Mouse (Mus musculus) left cerebral cortex, postnatal 4 days (tissue): Measurements from ENCODE around the gene Rabep1. TPM values are rescaled to one million over a fixed set of nuclear protein-coding genes. Genes with fewer than 3 reads are reported as not detected.

Experiments
- DNase-seq: peaks from one replicate; pipeline ENCODE4 v3.0.0-alpha.2; 2022
- intact Hi-C: fragments of 180-260 bp; cut with DNase I; formaldehyde crosslinking; loops from one replicate; pipeline ENCODE4 v1.15.1; 2025
- total RNA-seq, 2 experiments: library from RNA; stranded (reverse); gene quantifications; 2 replicates each; pipeline ENCODE4 v1.2.3; 2021

Gene Rabep1
- 100 to 1,000 TPM; 126 TPM for total RNA-seq

- intact Hi-C loops = no loop called here
- DNase-seq = peak; percentile 99
These were observed at the start of gene Rabep1 for GRCm38 (mm10) chr11:70844559-70845456. Gene Rabep1, plus strand, starts transcription at chr11:70844778.

DNA sequence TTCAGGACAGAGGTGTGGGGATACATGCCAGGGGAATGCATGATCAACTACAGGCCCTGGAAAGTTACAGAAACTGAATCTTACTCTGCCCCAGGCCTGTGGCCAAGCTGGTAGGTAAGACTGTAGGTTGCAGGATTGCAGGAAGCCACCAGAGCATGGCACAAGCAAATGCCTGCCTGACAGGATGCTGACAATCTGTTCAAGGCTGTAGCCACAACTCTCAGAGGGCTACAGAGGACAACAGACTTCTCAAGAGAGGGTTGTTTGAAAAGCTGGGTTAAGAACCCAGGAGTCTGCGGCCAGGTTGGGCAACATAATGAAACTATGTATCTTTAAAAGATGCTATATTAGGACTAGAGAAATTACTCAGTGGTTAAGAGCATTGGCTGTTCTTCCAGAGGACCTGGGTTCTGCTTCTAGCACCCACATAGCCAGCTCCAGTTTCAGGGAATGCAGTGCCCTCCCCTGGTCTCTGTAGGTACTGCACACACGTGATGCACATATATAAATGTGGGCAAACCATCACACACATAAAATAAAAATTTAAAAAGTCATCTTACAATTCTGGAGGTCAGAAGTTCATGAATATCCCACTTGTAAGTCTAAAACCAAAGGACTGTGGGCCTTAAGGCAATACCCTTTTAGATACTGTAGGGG lies 42.2 kb upstream of the Rabep1 start:
- DNase-seq = no peak

GRCm38 (mm10) chr11:70802865-70803261 lies 41.7 kb upstream of the Rabep1 start:
- DNase-seq = no peak
- intact Hi-C loops = no loop called here

More for the DNA sequence above, 42.2 kb upstream of the Rabep1 start:
- intact Hi-C loops = no loop called here

DNA sequence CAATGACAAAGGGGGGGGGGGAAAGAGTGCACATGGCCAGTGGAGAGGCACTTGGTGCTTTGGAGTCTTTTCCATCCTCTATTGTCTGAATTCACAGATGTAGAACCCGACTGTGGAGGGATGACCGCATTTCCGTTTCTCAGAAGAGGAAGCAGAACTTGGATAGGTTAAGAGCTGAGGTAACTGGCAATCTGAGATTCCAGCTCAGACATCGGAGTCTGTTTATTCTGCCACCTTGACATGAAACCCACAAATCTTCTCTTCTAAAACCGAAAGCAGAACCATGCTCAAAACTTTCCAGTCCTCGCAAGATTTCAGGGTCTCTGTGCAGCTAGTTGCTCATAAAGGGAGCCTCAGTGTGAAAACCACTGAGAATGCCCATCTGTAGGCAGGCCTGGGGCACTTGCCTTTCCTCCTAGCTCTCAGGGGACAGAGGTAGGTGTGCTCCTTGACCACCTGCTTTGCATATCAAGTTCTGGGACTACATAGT lies 40.8 kb upstream of the Rabep1 start:
- intact Hi-C loops = no loop called here
- no peak for DNase-seq

DNA sequence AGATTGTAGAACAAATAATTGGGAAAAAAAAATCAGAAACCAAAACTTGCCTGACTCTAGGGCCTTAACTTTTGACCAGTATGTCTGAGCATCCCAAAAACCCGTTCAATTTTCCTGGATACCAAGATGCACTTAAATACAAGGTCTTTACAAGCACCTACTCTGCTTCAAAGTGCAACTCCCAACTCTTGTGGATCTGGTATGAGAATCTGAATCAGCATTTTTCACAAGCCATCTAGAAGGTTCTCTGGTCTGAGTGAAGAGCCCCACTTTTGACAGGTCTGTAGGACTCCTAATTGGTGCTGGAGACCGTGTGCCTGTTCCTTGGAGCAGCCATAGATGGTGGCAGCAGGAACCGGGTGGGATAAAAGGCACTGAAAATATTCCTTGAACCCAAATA lies 40.2 kb upstream of the Rabep1 start:
- DNase-seq = no peak
- intact Hi-C loops = no loop called here

DNA sequence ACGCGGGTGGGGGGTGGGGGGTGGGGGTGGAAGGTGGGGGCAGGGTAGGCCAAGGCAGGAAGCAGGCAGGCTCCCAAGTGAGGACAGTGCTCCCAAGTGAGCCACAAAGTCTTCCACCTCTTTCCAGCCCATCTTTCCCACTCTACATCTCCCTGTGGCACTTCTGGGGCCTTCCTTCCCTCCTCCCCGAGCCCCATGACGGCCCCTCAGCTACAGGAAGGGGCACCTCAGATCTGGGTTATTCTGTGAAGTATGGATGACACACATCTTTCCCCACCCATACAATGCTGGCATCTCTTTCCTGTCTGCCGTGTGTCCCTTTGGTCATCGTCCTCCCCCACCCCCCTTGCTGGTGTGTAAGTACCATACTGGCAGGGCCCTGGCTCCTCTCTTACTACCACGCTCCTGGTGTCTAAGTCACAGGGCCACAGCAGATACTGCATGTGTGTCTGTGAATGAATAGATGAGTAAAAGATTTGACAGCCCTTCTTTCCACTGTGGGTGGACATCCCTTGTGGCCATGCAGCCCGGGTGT lies 38.9 kb upstream of the Rabep1 start:
- DNase-seq = no peak
- intact Hi-C loops = no loop called here

GRCm38 (mm10) chr11:70806697-70807096 lies 37.9 kb upstream of the Rabep1 start:
- no peak for DNase-seq
- intact Hi-C loops = no loop called here

DNA sequence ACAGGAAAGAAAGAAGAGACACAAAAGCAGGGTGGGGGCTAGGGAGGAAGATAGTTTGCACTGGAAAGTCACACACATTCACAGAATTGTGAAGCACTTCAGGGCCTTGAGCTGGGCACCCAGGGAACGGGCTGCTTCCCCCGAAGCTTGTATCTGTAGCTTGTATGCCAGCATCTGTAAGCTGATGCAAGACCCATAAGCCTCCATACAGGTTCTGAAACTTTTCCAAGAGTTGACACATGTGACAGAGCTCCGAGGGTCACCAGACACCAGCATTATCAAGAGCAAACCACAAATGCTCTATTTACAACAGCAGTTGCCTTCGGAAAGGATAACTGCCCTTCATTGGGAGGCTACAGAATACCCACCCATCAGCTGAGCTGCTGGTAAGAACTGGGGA lies 36.9 kb upstream of the Rabep1 start:
- DNase-seq = no peak
- intact Hi-C loops = no loop called here

DNA sequence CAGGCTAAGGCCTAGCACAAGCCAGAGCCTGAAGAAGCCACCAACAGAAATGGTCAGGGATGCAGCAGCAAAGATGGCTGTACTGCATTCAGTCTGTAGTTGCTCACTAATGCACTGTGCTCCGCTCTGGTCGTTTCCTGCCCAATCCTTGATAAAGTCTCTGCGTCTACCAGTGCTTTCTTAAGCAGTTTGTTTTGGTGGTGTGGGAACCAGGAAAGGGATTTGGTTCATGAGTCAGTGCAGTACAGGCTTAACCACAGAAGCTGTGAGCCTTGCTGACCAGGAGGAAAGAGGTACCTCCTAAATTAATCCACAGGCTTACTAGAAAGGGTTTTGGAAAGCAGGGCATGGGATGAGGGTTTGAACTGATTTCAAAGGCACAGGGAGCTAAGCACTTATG lies 36.5 kb upstream of the Rabep1 start:
- intact Hi-C loops = no loop called here
- no peak for DNase-seq

DNA sequence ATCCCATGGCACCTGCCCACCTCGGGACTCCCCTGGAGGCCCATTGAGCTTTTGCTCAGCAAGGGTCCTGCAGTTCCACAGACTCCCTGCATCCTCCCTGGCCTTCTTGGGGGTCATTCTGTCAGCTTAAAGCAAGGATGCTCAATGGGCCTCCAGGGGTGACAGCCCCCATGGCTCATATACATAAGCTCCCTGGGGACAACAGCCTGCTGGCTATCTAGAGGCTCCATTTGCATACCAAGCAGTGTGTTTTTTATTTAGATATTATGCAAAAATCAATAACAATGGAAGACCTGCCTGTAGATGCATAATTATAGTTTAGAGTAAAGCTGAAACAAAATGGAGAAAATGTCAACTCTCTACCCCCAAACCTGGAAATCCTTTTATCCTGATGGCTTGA lies 35.6 kb upstream of the Rabep1 start:
- DNase-seq = no peak
- intact Hi-C loops = no loop called here

GRCm38 (mm10) chr11:70811041-70811440 lies 33.5 kb upstream of the Rabep1 start:
- DNase-seq = peak; percentile 7
- intact Hi-C loops = no loop called here

- intact Hi-C loops = no loop called here
- peak; percentile 54 for DNase-seq
These were observed 32.9 kb upstream of the Rabep1 start for GRCm38 (mm10) chr11:70811471-70812240.

DNA sequence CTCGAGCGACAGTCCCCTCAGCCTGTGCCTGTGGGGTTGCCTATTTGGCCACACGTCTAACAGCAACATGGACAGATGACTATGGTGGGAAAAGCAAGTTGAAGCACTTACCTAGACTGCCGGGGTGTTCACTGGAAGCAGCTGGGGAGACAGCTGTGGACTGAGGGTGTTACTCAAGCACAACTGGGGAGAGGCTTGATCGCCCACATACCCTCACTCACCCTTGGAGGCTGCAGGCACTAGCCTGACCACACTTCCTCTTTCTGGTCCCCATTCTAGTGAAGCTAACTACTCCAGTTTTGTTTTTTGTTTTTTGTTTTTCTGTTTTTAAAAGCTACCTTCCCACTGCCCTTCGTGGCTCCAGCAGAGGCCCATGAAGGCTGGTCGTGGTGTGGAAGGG lies 32.2 kb upstream of the Rabep1 start, which contains the start of gene Scimp:
Gene Scimp (minus strand): TSS at position 222 of the 400 bp plus-strand sequence.
- intact Hi-C loops = no loop called here
- no peak for DNase-seq

- DNase-seq = no peak
- intact Hi-C loops = loop anchor here (5.0 kb wide), 1 partner anchor 38 kb away; no protein-coding TSS in a partner anchor
These were observed 29.5 kb upstream of the Rabep1 start for GRCm38 (mm10) chr11:70815071-70815470.

- DNase-seq = peak; percentile 31
- intact Hi-C loops = loop anchor here (5.0 kb wide), 1 partner anchor 38 kb away; no protein-coding TSS in a partner anchor
These were observed 29.0 kb upstream of the Rabep1 start for GRCm38 (mm10) chr11:70815498-70816078.

GRCm38 (mm10) chr11:70816770-70817169 lies 27.8 kb upstream of the Rabep1 start:
- intact Hi-C loops = loop anchor here (5.0 kb wide), 1 partner anchor 39 kb away; no protein-coding TSS in a partner anchor
- DNase-seq = no peak

DNA sequence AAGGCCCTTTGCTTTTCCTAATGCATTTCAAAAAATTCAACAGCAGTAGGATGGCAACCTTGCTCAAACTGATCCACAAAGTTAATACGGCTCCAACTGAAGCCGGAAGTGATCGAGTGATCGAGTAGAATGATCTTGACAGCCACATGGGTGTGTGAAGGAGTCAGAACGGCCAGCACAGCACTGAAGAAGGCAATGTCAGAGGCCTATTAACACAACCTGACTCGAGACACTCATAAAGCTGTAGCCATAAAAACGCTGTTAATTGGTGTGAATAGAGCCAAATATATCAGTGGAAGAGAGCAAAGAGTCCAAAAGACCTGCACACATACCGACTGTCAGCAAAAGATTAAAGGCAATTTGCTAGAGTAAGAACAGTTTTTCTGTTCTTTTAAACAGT lies 24.5 kb upstream of the Rabep1 start:
- DNase-seq = no peak
- intact Hi-C loops = no loop called here

DNA sequence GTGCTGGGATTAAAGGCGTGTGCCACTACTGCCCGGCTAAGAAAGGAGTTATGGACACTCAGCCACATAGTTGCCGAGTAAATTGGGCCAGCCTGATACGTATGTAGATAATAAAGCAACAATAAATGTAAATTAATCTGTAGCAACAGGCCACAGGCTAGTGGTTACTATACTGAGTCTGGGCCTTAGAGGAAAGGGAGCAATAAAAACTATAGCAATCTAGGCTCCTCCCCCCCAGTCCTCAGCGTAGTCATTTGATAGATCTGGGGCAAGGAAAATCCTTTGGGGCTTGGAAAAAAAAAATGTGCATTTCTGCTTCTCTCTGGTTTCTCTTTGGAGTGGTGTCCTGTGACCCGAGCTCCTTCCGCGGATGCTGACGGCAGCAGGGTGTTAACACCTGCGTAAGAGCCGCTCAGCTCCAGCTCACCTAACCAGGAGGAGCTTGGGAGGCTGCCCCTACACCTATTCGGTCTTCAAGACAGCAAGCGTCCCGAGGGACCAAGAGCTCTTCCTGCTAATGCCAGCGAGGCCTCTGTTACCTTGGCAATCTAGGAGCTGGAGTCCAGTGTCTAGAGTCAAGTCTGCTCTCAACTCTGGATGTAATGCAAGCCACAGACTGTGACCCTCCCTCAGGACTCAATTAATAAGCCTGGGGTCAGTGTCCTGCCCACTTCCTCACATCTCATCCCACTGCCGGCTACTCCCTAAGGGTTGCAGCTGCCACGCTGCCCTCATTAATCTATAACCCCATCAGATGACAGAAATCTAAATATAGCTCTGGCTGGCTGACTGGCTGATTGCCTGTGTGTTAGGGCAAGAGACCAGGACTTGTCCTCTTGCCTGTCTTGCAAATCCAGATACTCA lies 22.6 kb upstream of the Rabep1 start:
- intact Hi-C loops = no loop called here

DNA sequence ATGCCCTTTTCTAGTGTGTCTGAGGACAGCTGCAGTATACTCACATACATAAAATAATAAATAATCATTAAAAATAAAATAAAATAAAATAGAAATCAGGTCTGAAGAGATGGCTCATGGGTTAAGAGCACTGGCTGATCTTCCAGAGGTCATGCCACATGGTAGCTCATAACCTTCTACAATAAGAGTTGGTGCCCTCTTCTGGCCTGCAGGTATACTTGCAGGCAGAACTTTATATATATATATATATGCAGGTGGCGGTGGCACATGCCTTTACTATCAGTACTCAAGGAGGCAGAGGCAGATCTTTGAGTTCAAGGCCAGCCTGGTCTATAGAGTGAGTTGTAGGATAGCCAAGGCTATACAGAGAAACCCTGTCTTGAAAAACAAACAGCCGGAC lies 18.4 kb upstream of the Rabep1 start:
- DNase-seq = no peak
- intact Hi-C loops = no loop called here

More for the DNA sequence above, 22.6 kb upstream of the Rabep1 start:
- peak; percentile 16 for DNase-seq
